Mouse (Mus musculus) thymus, postnatal 14 days (tissue): ENCODE results near the gene Jmjd7.

Experiments
- DNase-seq: peaks from one replicate; pipeline ENCODE4 v3.0.0; 2021

The Jmjd7 gene

GRCm38 (mm10) chr2:120060651-120061050 lies 33.4 kb downstream of the Jmjd7 start:
- DNase-seq = no peak

- no peak for DNase-seq
Observed at GRCm38 (mm10) chr2:120062248-120062647, 35.0 kb downstream of the Jmjd7 start.

- DNase-seq = no peak
Observed at GRCm38 (mm10) chr2:120064639-120065038, 37.4 kb downstream of the Jmjd7 start.

- DNase-seq = no peak
Observed at GRCm38 (mm10) chr2:120065243-120065642, 38.0 kb downstream of the Jmjd7 start.

GRCm38 (mm10) chr2:120066224-120066623 lies 38.9 kb downstream of the Jmjd7 start:
- no peak for DNase-seq

- peak; percentile 24 for DNase-seq
Observed at GRCm38 (mm10) chr2:120068555-120069465, 41.5 kb downstream of the Jmjd7 start.

GRCm38 (mm10) chr2:120069466-120069990 lies 42.2 kb downstream of the Jmjd7 start:
- no peak for DNase-seq

GRCm38 (mm10) chr2:120074096-120074495 lies 46.8 kb downstream of the Jmjd7 start:
- no peak for DNase-seq

- DNase-seq = peak; percentile 69
Observed at GRCm38 (mm10) chr2:120076076-120076705, 48.9 kb downstream of the Jmjd7 start.
